23 mouse cellular contexts compared by ENCODE assay signal in the genomic region with DNA sequence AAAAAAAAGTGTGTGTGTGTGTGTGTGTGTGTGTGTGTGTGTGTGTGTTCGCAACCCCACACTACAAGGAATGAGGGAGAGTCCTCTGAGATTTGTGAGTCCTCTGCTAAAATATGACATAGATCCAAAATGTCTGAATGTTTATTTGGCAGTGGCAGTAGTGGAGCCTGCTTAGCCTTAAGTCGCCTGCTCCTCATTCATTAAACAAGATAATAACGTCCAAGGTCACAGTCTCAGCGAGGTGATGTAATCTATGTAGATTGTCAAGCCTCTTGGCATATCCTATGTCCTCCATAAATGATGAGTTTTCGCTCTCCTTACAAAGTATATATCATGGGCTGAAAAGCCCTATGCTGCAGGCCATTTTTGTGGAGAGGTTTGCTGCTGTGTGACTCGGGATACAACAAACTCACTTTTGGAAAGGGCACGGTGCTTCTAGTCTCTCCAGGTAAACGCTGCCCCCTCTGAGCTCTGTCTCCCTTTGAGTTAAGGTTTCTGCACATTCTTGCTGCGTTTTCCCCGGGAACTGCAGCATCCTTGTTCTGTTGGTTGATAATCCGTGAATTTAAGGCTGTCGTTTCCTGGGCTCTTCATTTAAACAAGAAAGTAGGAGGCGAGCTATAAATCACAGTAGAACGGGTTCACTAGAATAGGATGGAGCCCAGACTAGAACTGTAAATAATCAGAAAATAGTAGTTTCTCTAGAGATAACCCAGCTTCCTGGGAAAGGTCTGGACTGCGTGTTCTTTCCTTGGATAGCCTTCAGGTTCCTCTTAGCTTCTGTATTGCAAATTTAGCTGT. TPM values are rescaled to one million over a fixed set of nuclear protein-coding genes. Genes with fewer than 3 reads are reported as not detected.
DNase-seq lines count a peak whose midpoint lies in the region; ATAC-seq and TF ChIP-seq lines count a peak whose summit lies in the region.
"Had no signal": no experiment of that assay in that cellular context is flagged by ENCODE, and none has a peak within 500 bp of the region (broad histone marks: within the 10 kb centered on the region; RNA-seq: fewer than 3 reads in every experiment).

No protein-coding gene starts in this region.

- H3K4me3 ChIP-seq in heart, embryonic 16.5 days (ENCODE audit: low read length) = no peak overlapping the region
- H3K4me3 ChIP-seq in kidney, embryonic 16.5 days (ENCODE audit: low read length) = no peak overlapping the region
- no peak overlapping the region for H3K4me3 ChIP-seq in stomach, embryonic 16.5 days (replicated peaks; ENCODE audit: low read length)
- no peak overlapping the region for H3K4me3 ChIP-seq in stomach, postnatal 0 days (ENCODE audit: low read depth, low read length)
- H3K4me3 ChIP-seq: forebrain, embryonic 10.5 days; liver, embryonic 12.5 days; lung, embryonic 15.5 days; megakaryocyte, embryonic 14.5 days; midbrain, embryonic 13.5 days had no signal

- no peak for TF ChIP-seq CTCF in stomach, postnatal 0 days (IDR thresholded peaks at IDR 0.05; ENCODE audit: low read depth)

- H3K9ac ChIP-seq in heart, embryonic 16.5 days (ENCODE audit: low read length) = no peak overlapping the region; the same call in 1 of the 2 replicates
- no peak overlapping the region for H3K9ac ChIP-seq in kidney, embryonic 16.5 days (replicated peaks; ENCODE audit: low read length)
- no peak overlapping the region for H3K9ac ChIP-seq in stomach, embryonic 16.5 days (ENCODE audit: low read length)
- no peak overlapping the region for H3K9ac ChIP-seq in stomach, postnatal 0 days (ENCODE audit: low read length)
- H3K9ac ChIP-seq: hindbrain, embryonic 14.5 days; liver, embryonic 12.5 days; lung, embryonic 15.5 days; midbrain, embryonic 13.5 days had no signal

- no peak overlapping the region for H3K4me2 ChIP-seq in heart, embryonic 16.5 days (ENCODE audit: low read depth, low read length)
- H3K4me2 ChIP-seq in kidney, embryonic 16.5 days (replicated peaks; ENCODE audit: low read depth, low read length) = no peak overlapping the region
- no peak overlapping the region for H3K4me2 ChIP-seq in stomach, embryonic 16.5 days (ENCODE audit: low read depth, low read length)
- H3K4me2 ChIP-seq in stomach, postnatal 0 days (replicated peaks; ENCODE audit: low read depth) = no peak overlapping the region
- H3K4me2 ChIP-seq: hindbrain, embryonic 14.5 days; lung, embryonic 15.5 days; midbrain, embryonic 13.5 days had no signal

- no peak for TF ChIP-seq EP300 in stomach, postnatal 0 days (optimal IDR thresholded peaks at IDR 0.05)

- ATAC-seq in heart, embryonic 16.5 days (replicated peaks; ENCODE audit: extremely low read depth, insufficient read depth, low FRiP score) = no peak
- no peak for ATAC-seq in kidney, embryonic 16.5 days (ENCODE audit: low FRiP score, low TSS enrichment)
- ATAC-seq in stomach, embryonic 16.5 days (ENCODE audit: insufficient read depth, low FRiP score) = peak; percentile 72
- no peak for ATAC-seq in stomach, postnatal 0 days (ENCODE audit: low FRiP score, low TSS enrichment)
- ATAC-seq: forebrain, embryonic 16.5 days; midbrain, embryonic 13.5 days had no signal

- no peaks in the 10 kb centered on the region for H3K9me3 ChIP-seq in heart, embryonic 16.5 days (replicated peaks; ENCODE audit: control insufficient read depth, low read length)
- no peaks in the 10 kb centered on the region for H3K9me3 ChIP-seq in kidney, embryonic 16.5 days (ENCODE audit: low read length)
- no peaks in the 10 kb centered on the region for H3K9me3 ChIP-seq in stomach, embryonic 16.5 days (replicated peaks; ENCODE audit: control insufficient read depth, low read length)
- H3K9me3 ChIP-seq in stomach, postnatal 0 days (ENCODE audit: control insufficient read depth, low read length) = no peaks in the 10 kb centered on the region
- H3K9me3 ChIP-seq: forebrain, embryonic 10.5 days; liver, embryonic 12.5 days; lung, embryonic 15.5 days; megakaryocyte, embryonic 14.5 days; midbrain, embryonic 13.5 days had no signal

- peak; percentile 55 for DNase-seq in heart, adult 11 months
- no peak for DNase-seq in heart, adult 9 months (ENCODE audit: low spot score in 2 of 2)
- no peak for DNase-seq in heart, postnatal 4 days
- no peak for DNase-seq in kidney, postnatal 25 days
- DNase-seq in stomach, postnatal 0 days (ENCODE audit: low spot score) = no peak
- DNase-seq: adrenal gland, postnatal 10 days; cerebellum, adult 18-20 months; cerebellum, postnatal 14 days; gastrocnemius, postnatal 25 days; kidney, adult 11 months; lung, postnatal 36 days; right cerebral cortex, postnatal 14 days; thymus, postnatal 36 days had no signal

- no peaks in the 10 kb centered on the region for H3K36me3 ChIP-seq in heart, embryonic 16.5 days (ENCODE audit: control insufficient read depth, insufficient read depth)
- no peaks in the 10 kb centered on the region for H3K36me3 ChIP-seq in kidney, embryonic 16.5 days (ENCODE audit: insufficient read depth, low read length)
- H3K36me3 ChIP-seq in stomach, embryonic 16.5 days (ENCODE audit: control insufficient read depth, insufficient read depth, low read length) = no peaks in the 10 kb centered on the region
- no peaks in the 10 kb centered on the region for H3K36me3 ChIP-seq in stomach, postnatal 0 days (ENCODE audit: control insufficient read depth, insufficient read depth, low read length)
- H3K36me3 ChIP-seq: forebrain, embryonic 10.5 days; liver, embryonic 12.5 days; lung, embryonic 15.5 days; midbrain, embryonic 13.5 days had no signal

- H3K27ac ChIP-seq in heart, embryonic 16.5 days (ENCODE audit: low read length) = peak overlapping the region; percentile 65
- peak overlapping the region; percentile 67 for H3K27ac ChIP-seq in kidney, embryonic 16.5 days (ENCODE audit: low read length)
- peak overlapping the region; percentile 37; the same call in 1 of the 2 replicates for H3K27ac ChIP-seq in stomach, embryonic 16.5 days (ENCODE audit: low read length)
- H3K27ac ChIP-seq in stomach, postnatal 0 days (replicated peaks) = no peak overlapping the region
- H3K27ac ChIP-seq: forebrain, embryonic 10.5 days; hindbrain, embryonic 14.5 days; lung, embryonic 15.5 days; midbrain, embryonic 13.5 days had no signal

- H3K27me3 ChIP-seq in heart, embryonic 16.5 days (ENCODE audit: control insufficient read depth, insufficient read depth, low read length) = no peaks in the 10 kb centered on the region
- no peaks in the 10 kb centered on the region for H3K27me3 ChIP-seq in kidney, embryonic 16.5 days (ENCODE audit: insufficient read depth, low read length)
- H3K27me3 ChIP-seq in stomach, embryonic 16.5 days (ENCODE audit: control insufficient read depth, insufficient read depth, low read length) = no peaks in the 10 kb centered on the region
- no peaks in the 10 kb centered on the region; the same call in 1 of the 2 replicates for H3K27me3 ChIP-seq in stomach, postnatal 0 days (ENCODE audit: control insufficient read depth, insufficient read depth, low read length)
- H3K27me3 ChIP-seq: lung, embryonic 15.5 days; midbrain, embryonic 13.5 days had no signal

- peaks cover 15% of the 10 kb centered on the region for H3K4me1 ChIP-seq in heart, embryonic 16.5 days (ENCODE audit: control insufficient read depth, insufficient read depth, low read length)
- H3K4me1 ChIP-seq in kidney, embryonic 16.5 days (ENCODE audit: insufficient read depth, low read length) = peaks cover 15% of the 10 kb centered on the region
- H3K4me1 ChIP-seq in stomach, embryonic 16.5 days (ENCODE audit: control insufficient read depth, insufficient read depth, low read length) = peaks cover 17% of the 10 kb centered on the region
- H3K4me1 ChIP-seq in stomach, postnatal 0 days (replicated peaks; ENCODE audit: control insufficient read depth, insufficient read depth) = no peaks in the 10 kb centered on the region
- H3K4me1 ChIP-seq: forebrain, embryonic 10.5 days had no signal

- 54% methylated on average over 15 of the region's 15 CpGs for WGBS in heart, embryonic 16.5 days
- WGBS in kidney, embryonic 16.5 days = 36% methylated on average over 15 of the region's 15 CpGs
- WGBS in stomach, embryonic 16.5 days = 34% methylated on average over 15 of the region's 15 CpGs
- 41% methylated on average over 15 of the region's 15 CpGs for WGBS in stomach, postnatal 0 days

RNA-seq across cellular contexts. Expression of a gene that starts 47.0 kb away (rescaled TPM):
- polyA plus RNA-seq in heart, embryonic 16.5 days (2015; fragmentation: Nextera tagmentation; extraction: Ambion mirVana) = 349 and 394 TPM in 2 replicates
- total RNA-seq in heart, postnatal 4 days (2021) = 100 to 1,000 TPM; 132 to 145 TPM
- 422 and 474 TPM in 2 replicates for polyA plus RNA-seq in kidney, embryonic 16.5 days (2015; fragmentation: Nextera tagmentation; extraction: Ambion mirVana)
- 391 and 448 TPM in 2 replicates for polyA plus RNA-seq in stomach, embryonic 16.5 days (2015; fragmentation: Nextera tagmentation; extraction: Ambion mirVana)
- 397 and 433 TPM in 2 replicates for polyA plus RNA-seq in stomach, postnatal 0 days (2015; fragmentation: Nextera tagmentation; extraction: Ambion mirVana)

RNA-seq across cellular contexts. Expression of a gene that starts 47.0 kb away (rescaled TPM):
- 115 and 119 TPM in 2 replicates for polyA plus RNA-seq in heart, embryonic 16.5 days (2015; fragmentation: Nextera tagmentation; extraction: Ambion mirVana)
- total RNA-seq in heart, postnatal 4 days (2021) = 10 to 100 TPM; 65.0 to 65.1 TPM
- 80.3 and 86.2 TPM in 2 replicates for polyA plus RNA-seq in kidney, embryonic 16.5 days (2015; fragmentation: Nextera tagmentation; extraction: Ambion mirVana)
- 51.7 and 57.0 TPM in 2 replicates for polyA plus RNA-seq in stomach, embryonic 16.5 days (2015; fragmentation: Nextera tagmentation; extraction: Ambion mirVana)
- polyA plus RNA-seq in stomach, postnatal 0 days (2015; fragmentation: Nextera tagmentation; extraction: Ambion mirVana) = 40.2 and 45.7 TPM in 2 replicates
